In the genomic region with DNA sequence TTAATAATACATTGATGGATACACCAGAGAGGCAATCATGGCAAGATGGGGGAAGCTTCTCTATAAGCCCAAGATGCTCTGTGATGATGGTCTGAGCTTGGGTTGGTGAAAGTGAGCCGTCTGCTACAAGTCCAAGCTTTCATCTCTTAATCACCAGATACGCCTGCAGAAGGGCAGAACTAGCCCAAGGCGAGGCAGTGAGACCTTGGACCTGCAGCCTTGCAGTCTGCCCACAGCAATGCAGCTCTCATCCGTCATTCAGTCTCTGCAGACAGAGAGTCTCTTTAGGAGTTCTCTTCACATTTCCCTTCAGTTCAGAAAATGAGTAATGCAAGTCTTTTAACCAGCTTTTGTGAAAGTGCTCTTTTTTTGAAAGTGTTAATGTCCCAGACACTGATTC, we compare ENCODE assay signal across 27 mouse cellular contexts. TPM values are rescaled to one million over a fixed set of nuclear protein-coding genes. Genes with fewer than 3 reads are reported as not detected.
DNase-seq lines count a peak whose midpoint lies in the region; TF ChIP-seq lines count a peak whose summit lies in the region.
"Had no signal": no experiment of that assay in that cellular context is flagged by ENCODE, and none has a peak within 500 bp of the region (broad histone marks: within the 10 kb centered on the region; RNA-seq: fewer than 3 reads in every experiment).

No protein-coding gene starts in this region.

- peaks cover 6% of the 10 kb centered on the region for H3K4me1 ChIP-seq in bone marrow, adult 2 months (ENCODE audit: control insufficient read depth, insufficient read depth, low read length)
- H3K4me1 ChIP-seq: embryonic facial prominence, embryonic 12.5 days; limb, embryonic 10.5 days; stomach, embryonic 15.5 days had no signal

- intact Hi-C loops in left cerebral cortex, postnatal 14 days (cut with DNase I), result no loop called here

- TF ChIP-seq CTCF in bone marrow, adult 2 months (IDR thresholded peaks at IDR 0.05; ENCODE audit: control insufficient read depth, insufficient read depth, low read length), result no peak

- H3K27ac ChIP-seq in bone marrow, adult 2 months (ENCODE audit: control insufficient read depth, insufficient read depth, low read depth, low read length, poor library complexity), result peak overlapping the region; percentile 1; the same call in 1 of the 2 replicates
- H3K27ac ChIP-seq in macrophage, result peak overlapping the region; percentile 91
- H3K27ac ChIP-seq: embryonic facial prominence, embryonic 12.5 days; hindbrain, embryonic 10.5 days; hindbrain, embryonic 15.5 days; intestine, embryonic 15.5 days; limb, embryonic 10.5 days; limb, embryonic 15.5 days; liver, embryonic 14.5 days; midbrain, embryonic 12.5 days; neural tube, embryonic 13.5 days; stomach, embryonic 15.5 days had no signal

- H3K36me3 ChIP-seq in macrophage (ENCODE audit: inconsistent target), result peaks cover 28% of the 10 kb centered on the region; the same call in 1 of the 2 replicates
- H3K36me3 ChIP-seq: embryonic facial prominence, embryonic 12.5 days; hindbrain, embryonic 15.5 days; intestine, embryonic 15.5 days; limb, embryonic 15.5 days; midbrain, embryonic 12.5 days; neural tube, embryonic 13.5 days; stomach, embryonic 15.5 days had no signal

- peak; percentile 79 for DNase-seq in heart, adult 11 months
- DNase-seq in heart, adult 18-20 months, result no peak
- no peak for DNase-seq in left cerebral cortex, postnatal 14 days (ENCODE audit: low spot score in 2 of 2)
- no peak for DNase-seq in embryo, embryonic 10.5 days (ENCODE audit: low spot score)
- DNase-seq: cerebellum, adult 9-10 months; cerebellum, postnatal 36 days; embryo, embryonic 11 days; gastrocnemius, postnatal 36 days; heart, postnatal 14 days; kidney, adult 2 months; kidney, postnatal 36 days; lung, embryonic 14.5 days; lung, postnatal 14 days; retina, postnatal 1 day; right cerebral cortex, postnatal 25 days had no signal

- no peak overlapping the region for H3K4me3 ChIP-seq in bone marrow, adult 2 months (replicated peaks; ENCODE audit: control insufficient read depth, low read depth, low read length)
- H3K4me3 ChIP-seq in macrophage (ENCODE audit: inconsistent target), result no peak overlapping the region
- H3K4me3 ChIP-seq: embryonic facial prominence, embryonic 12.5 days; hindbrain, embryonic 10.5 days; hindbrain, embryonic 15.5 days; intestine, embryonic 15.5 days; limb, embryonic 10.5 days; limb, embryonic 15.5 days; midbrain, embryonic 12.5 days; neural tube, embryonic 13.5 days; stomach, embryonic 15.5 days had no signal

- TF ChIP-seq POLR2A in bone marrow, adult 2 months (IDR thresholded peaks at IDR 0.05; ENCODE audit: borderline replicate concordance, control insufficient read depth, low read depth, low read length), result no peak

- WGBS in bone marrow, adult 2 months, result 63% methylated on average over 4 of the region's 4 CpGs
- 71% methylated on average over 4 of the region's 4 CpGs for WGBS in macrophage (ENCODE audit: missing documents)

- peaks cover 95% of the 10 kb centered on the region for H3K79me2 ChIP-seq in macrophage (ENCODE audit: inconsistent target)

RNA-seq across cellular contexts. Expression of gene Wdfy2, which starts 20.4 kb away (rescaled TPM):
- total RNA-seq in heart, adult 18-20 months (2021), result 1 to 10 TPM; 6.4 to 6.9 TPM
- 5.7 and 15.0 TPM in 2 replicates for polyA plus RNA-seq in bone marrow, adult 2 months (2011; ENCODE audit: insufficient read depth, insufficient read length, low replicate concordance, missing spikeins)
- 100 to 1,000 TPM; 188 to 417 (median 275) TPM for total RNA-seq in macrophage (2018; cell fraction: chromatin; rRNA removed)
- 100 to 1,000 TPM in 14 of 26 experiments, 10 to 100 TPM in 12; 81.4 to 123 (median 102) TPM for total RNA-seq in macrophage (2018; cell fraction: cytosol; rRNA removed)
- total RNA-seq in macrophage (2018; cell fraction: nucleus; rRNA removed), result 100 to 1,000 TPM; 184 to 344 (median 215) TPM
- 45.8 to 65.5 TPM (median 65.1 TPM) in 3 replicates for polyA plus RNA-seq in macrophage (2018)
- 10 to 100 TPM; 10.1 to 10.9 TPM for total RNA-seq in left cerebral cortex, postnatal 14 days (2021)
